Mouse (Mus musculus) embryonic facial prominence, embryonic 11.5 days (tissue): Measurements from ENCODE around the gene Olfr884. TPM values are rescaled to one million over a fixed set of nuclear protein-coding genes. Genes with fewer than 3 reads are reported as not detected.

Experiments used
- ATAC-seq: fragments of 200-750 bp; cut with Nextera tagmentation; replicated peaks from 2 replicates; pipeline ENCODE4 v1.8.0; 2017; ENCODE audit warnings: low read depth; ENCODE audit not compliant: insufficient number of reproducible peaks, low FRiP score, low TSS enrichment
- DNase-seq: peaks from one replicate; pipeline ENCODE4 v3.0.0-alpha.2; 2015; ENCODE audit warnings: low spot score
- H3K27ac ChIP-seq: fragments of 300-500 bp; sonication (generic); replicated peaks from 2 replicates; pipeline ENCODE4 v1.5.1; 2014; ENCODE audit warnings: mild to moderate bottlenecking, low read depth, low read length, control low read depth
- H3K27me3 ChIP-seq: fragments of 300-500 bp; sonication (generic); 2 replicates; pipeline ENCODE4 v1.6.1; 2014; ENCODE audit warnings: mild to moderate bottlenecking, low read length, moderate library complexity, mixed read lengths; ENCODE audit not compliant: control insufficient read depth, insufficient read depth
- H3K36me3 ChIP-seq: fragments of 300-500 bp; sonication (generic); replicated peaks from 2 replicates; pipeline ENCODE4 v1.6.1; 2014; ENCODE audit warnings: low read depth, mild to moderate bottlenecking, low read length, moderate library complexity, mixed read lengths; ENCODE audit not compliant: control insufficient read depth, insufficient read depth
- H3K4me1 ChIP-seq: fragments of 300-500 bp; sonication (generic); 2 replicates; pipeline ENCODE4 v1.6.1; 2014; ENCODE audit warnings: low read length, mixed read lengths; ENCODE audit not compliant: control insufficient read depth, insufficient read depth
- H3K4me2 ChIP-seq: fragments of 300-500 bp; sonication (generic); 2 replicates; pipeline ENCODE4 v1.6.1; 2014; ENCODE audit warnings: low read depth, mild to moderate bottlenecking, control low read depth, low read length, moderate library complexity
- H3K4me3 ChIP-seq: fragments of 300-500 bp; sonication (generic); 2 replicates; pipeline ENCODE4 v1.5.1; 2014; ENCODE audit warnings: low read depth, low read length, control low read depth
- H3K9ac ChIP-seq: fragments of 300-500 bp; sonication (generic); replicated peaks from 2 replicates; pipeline ENCODE4 v1.6.1; 2014; ENCODE audit warnings: mild to moderate bottlenecking, control low read depth, low read length
- H3K9me3 ChIP-seq: fragments of 300-500 bp; sonication (generic); replicated peaks from 2 replicates; pipeline ENCODE4 v1.6.1; 2016; ENCODE audit warnings: mild to moderate bottlenecking, low read length, inconsistent platforms, mixed read lengths; ENCODE audit not compliant: control insufficient read depth
- WGBS: fragments of 180-500 bp; shearing (Covaris S2); extraction: QIAGEN DNeasy Blood & Tissue Kit; methylation state at CpG from one replicate; pipeline ENCODE4 v1.1.7; 2014; 5-methylcytosine and 5-hydroxymethylcytosine counted together
- polyA plus RNA-seq: library from polyadenylated mRNA; unstranded; fragments of >200 nt; fragmentation: Nextera tagmentation; extraction: Ambion mirVana; gene quantifications from 2 replicates; pipeline ENCODE4 v1.2.1, GENCODE M21; 2014

The Olfr884 gene
- polyA plus RNA-seq, result not detected in 2 replicates

- H3K4me1 ChIP-seq, result no peaks in the 10 kb centered on the region
- 55% methylated on average over 1 of the region's 1 CpGs for WGBS
- no peak within 1 kb of the TSS for H3K4me2 ChIP-seq
- ATAC-seq (no peak), DNase-seq (no peak)
- no peak within 1 kb of the TSS for H3K9ac ChIP-seq
- no peak within 1 kb of the TSS for H3K27ac ChIP-seq
- no peaks in the 10 kb centered on the region for H3K36me3 ChIP-seq
- H3K4me3 ChIP-seq, result no peak within 1 kb of the TSS
- H3K27me3 ChIP-seq, result no peaks in the 10 kb centered on the region
- H3K9me3 ChIP-seq, result no peaks in the 10 kb centered on the region
Measured at GRCm38 (mm10) chr9:38046255-38046654, at the start of gene Olfr884. Gene Olfr884, plus strand, starts transcription at chr9:38046555.

GRCm38 (mm10) chr9:37998581-37999204, 47.7 kb upstream of the Olfr884 start:
- Histone ChIP-seq H3K36me3 (no peaks in the 10 kb centered on the region), H3K4me3 (no peak overlapping the region), H3K9me3 (no peaks in the 10 kb centered on the region), H3K27ac (no peak overlapping the region), H3K4me2 (no peak overlapping the region), H3K4me1 (no peaks in the 10 kb centered on the region), H3K27me3 (no peaks in the 10 kb centered on the region), H3K9ac (no peak overlapping the region)
- no peak for ATAC-seq
- peak; percentile 33 for DNase-seq
- 50% methylated on average over 2 of the region's 2 CpGs for WGBS

GRCm38 (mm10) chr9:38000021-38000420, 46.3 kb upstream of the Olfr884 start:
- no peak overlapping the region for H3K27ac ChIP-seq
- no peaks in the 10 kb centered on the region for H3K36me3 ChIP-seq
- no peak overlapping the region for H3K4me3 ChIP-seq
- H3K27me3 ChIP-seq, result no peaks in the 10 kb centered on the region
- WGBS, result 65% methylated on average over 1 of the region's 1 CpGs
- no peak overlapping the region for H3K4me2 ChIP-seq
- ATAC-seq, result no peak
- H3K9me3 ChIP-seq, result no peaks in the 10 kb centered on the region
- H3K9ac ChIP-seq, result no peak overlapping the region
- no peak for DNase-seq
- no peaks in the 10 kb centered on the region for H3K4me1 ChIP-seq

DNA sequence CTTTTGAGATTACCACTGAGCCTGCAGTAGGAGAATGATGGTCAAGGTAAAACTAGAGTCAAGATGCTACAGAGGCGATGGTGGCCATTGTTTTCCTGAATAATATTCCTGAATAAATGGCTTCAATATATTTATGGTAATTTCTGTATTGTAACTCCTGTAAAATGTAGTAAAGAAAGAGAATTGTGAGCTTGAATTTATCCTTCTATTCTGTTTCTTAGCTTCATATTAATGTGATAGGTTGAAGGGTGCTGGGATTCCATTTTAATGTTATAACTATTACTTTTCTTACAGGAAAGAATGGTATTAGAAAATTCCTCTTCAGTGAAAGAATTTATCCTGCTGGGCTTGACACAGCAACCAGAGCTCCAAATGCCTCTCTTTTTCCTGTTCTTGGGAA, 20.8 kb upstream of the Olfr884 start, which contains the start of gene Olfr883:
TSS of gene Olfr883 (plus strand) at position 301 of the 400 bp plus-strand sequence.
- no peak for ATAC-seq
- Histone ChIP-seq H3K27me3 (no peaks in the 10 kb centered on the region), H3K4me1 (no peaks in the 10 kb centered on the region), H3K9me3 (no peaks in the 10 kb centered on the region), H3K4me3 (no peak within 1 kb of the TSS), H3K9ac (no peak within 1 kb of the TSS), H3K27ac (no peak within 1 kb of the TSS), H3K36me3 (no peaks in the 10 kb centered on the region), H3K4me2 (no peak within 1 kb of the TSS)
- 90% methylated on average over 1 of the region's 1 CpGs for WGBS
- DNase-seq, result no peak

DNA sequence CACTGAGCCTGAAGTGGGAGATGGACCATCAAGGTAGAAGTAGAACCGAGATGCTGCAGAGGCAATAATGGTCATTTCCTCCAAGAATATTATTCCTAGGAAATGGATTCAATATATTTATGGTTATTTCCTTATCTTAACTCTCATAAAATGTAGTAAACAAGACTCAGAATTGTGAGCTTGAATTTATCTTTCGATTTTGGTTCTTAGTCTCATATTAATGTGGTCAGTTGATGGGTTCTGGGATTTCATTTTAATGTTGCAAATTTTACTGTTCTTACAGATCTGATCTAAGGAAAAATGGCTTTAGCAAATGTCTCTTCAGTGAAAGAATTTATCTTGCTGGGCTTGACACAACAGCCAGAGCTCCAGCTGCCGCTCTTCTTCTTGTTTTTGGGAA, 14.7 kb downstream of the Olfr884 start, which contains the start of gene Olfr885:
TSS of gene Olfr885 (plus strand) at position 301 of the 400 bp plus-strand sequence.
- H3K9ac ChIP-seq, result no peak within 1 kb of the TSS
- H3K4me3 ChIP-seq, result no peak within 1 kb of the TSS
- no peak for ATAC-seq
- H3K27me3 ChIP-seq, result no peaks in the 10 kb centered on the region
- H3K4me2 ChIP-seq, result no peak within 1 kb of the TSS
- no peak within 1 kb of the TSS for H3K27ac ChIP-seq
- H3K36me3 ChIP-seq, result no peaks in the 10 kb centered on the region
- H3K4me1 ChIP-seq, result no peaks in the 10 kb centered on the region
- 85% methylated on average over 3 of the region's 3 CpGs for WGBS
- DNase-seq, result no peak
- no peaks in the 10 kb centered on the region for H3K9me3 ChIP-seq

GRCm38 (mm10) chr9:38083772-38084171, 37.4 kb downstream of the Olfr884 start, which contains the start of gene Olfr887:
Gene Olfr887, plus strand, starts transcription at chr9:38084072.
- no peaks in the 10 kb centered on the region for H3K36me3 ChIP-seq
- no peak within 1 kb of the TSS for H3K27ac ChIP-seq
- WGBS, result 81% methylated on average over 1 of the region's 1 CpGs
- no peaks in the 10 kb centered on the region for H3K27me3 ChIP-seq
- H3K4me1 ChIP-seq, result no peaks in the 10 kb centered on the region
- DNase-seq (no peak), ATAC-seq (no peak)
- no peak within 1 kb of the TSS for H3K4me3 ChIP-seq
- H3K9ac ChIP-seq, result no peak within 1 kb of the TSS
- no peak within 1 kb of the TSS for H3K4me2 ChIP-seq
- no peaks in the 10 kb centered on the region for H3K9me3 ChIP-seq

Other genes starting within 250 kb of the Olfr884 start
- gene Olfr876, start 243.5 kb upstream of the Olfr884 start, polyA plus RNA-seq, result not detected in 2 replicates
- not detected in 2 replicates for gene Olfr877, start 192.3 kb upstream of the Olfr884 start, polyA plus RNA-seq
- 0.04 TPM in 1 of 2 replicates, not detected in the other for gene Olfr145, start 149.8 kb upstream of the Olfr884 start, polyA plus RNA-seq
- gene Olfr878, start 128.7 kb upstream of the Olfr884 start, polyA plus RNA-seq, result not detected in 2 replicates
- not detected in 2 replicates for gene Olfr881, start 54.7 kb upstream of the Olfr884 start, polyA plus RNA-seq
- gene Olfr883, start 20.7 kb upstream of the Olfr884 start, polyA plus RNA-seq, result not detected in 2 replicates
- not detected in 2 replicates for gene Olfr885, start 14.8 kb downstream of the Olfr884 start, polyA plus RNA-seq
- not detected in 2 replicates for gene Olfr887, start 37.5 kb downstream of the Olfr884 start, polyA plus RNA-seq
- gene Olfr888, start 61.6 kb downstream of the Olfr884 start, polyA plus RNA-seq, result not detected in 2 replicates
- gene Olfr889, start 68.6 kb downstream of the Olfr884 start, polyA plus RNA-seq, result 0.04 and 0.13 TPM in 2 replicates
- gene Olfr890, start 96.0 kb downstream of the Olfr884 start, polyA plus RNA-seq, result not detected in 2 replicates
- not detected in 2 replicates for gene Olfr891, start 134.3 kb downstream of the Olfr884 start, polyA plus RNA-seq
- gene Olfr893, start 161.8 kb downstream of the Olfr884 start, polyA plus RNA-seq, result not detected in 2 replicates
- not detected in 2 replicates for gene Olfr894, start 171.5 kb downstream of the Olfr884 start, polyA plus RNA-seq
- gene Olfr143, start 206.2 kb downstream of the Olfr884 start, polyA plus RNA-seq, result not detected in 2 replicates
- not detected in 2 replicates for gene Olfr895, start 221.3 kb downstream of the Olfr884 start, polyA plus RNA-seq
- not detected in 2 replicates for gene Olfr896-ps1, start 244.6 kb downstream of the Olfr884 start, polyA plus RNA-seq